Mouse (Mus musculus) left cerebral cortex, adult 8-10 months (tissue): Measurements from ENCODE around the gene Prdm10. TPM values are rescaled to one million over a fixed set of nuclear protein-coding genes. Genes with fewer than 3 reads are reported as not detected.

ENCODE experiments used
- DNase-seq, 2 experiments: peaks; one replicate each; pipeline ENCODE4 v3.0.0; 2022; ENCODE audit warnings: low spot score in 2 of 2
- total RNA-seq, 4 experiments: library from RNA; stranded (reverse); gene quantifications; 2 replicates each; pipeline ENCODE4 v1.2.4; 2022

Prdm10 gene
- total RNA-seq, 4 experiments from 2014 or later, result 16.5 to 20.0 (median 17.2) TPM

DNA sequence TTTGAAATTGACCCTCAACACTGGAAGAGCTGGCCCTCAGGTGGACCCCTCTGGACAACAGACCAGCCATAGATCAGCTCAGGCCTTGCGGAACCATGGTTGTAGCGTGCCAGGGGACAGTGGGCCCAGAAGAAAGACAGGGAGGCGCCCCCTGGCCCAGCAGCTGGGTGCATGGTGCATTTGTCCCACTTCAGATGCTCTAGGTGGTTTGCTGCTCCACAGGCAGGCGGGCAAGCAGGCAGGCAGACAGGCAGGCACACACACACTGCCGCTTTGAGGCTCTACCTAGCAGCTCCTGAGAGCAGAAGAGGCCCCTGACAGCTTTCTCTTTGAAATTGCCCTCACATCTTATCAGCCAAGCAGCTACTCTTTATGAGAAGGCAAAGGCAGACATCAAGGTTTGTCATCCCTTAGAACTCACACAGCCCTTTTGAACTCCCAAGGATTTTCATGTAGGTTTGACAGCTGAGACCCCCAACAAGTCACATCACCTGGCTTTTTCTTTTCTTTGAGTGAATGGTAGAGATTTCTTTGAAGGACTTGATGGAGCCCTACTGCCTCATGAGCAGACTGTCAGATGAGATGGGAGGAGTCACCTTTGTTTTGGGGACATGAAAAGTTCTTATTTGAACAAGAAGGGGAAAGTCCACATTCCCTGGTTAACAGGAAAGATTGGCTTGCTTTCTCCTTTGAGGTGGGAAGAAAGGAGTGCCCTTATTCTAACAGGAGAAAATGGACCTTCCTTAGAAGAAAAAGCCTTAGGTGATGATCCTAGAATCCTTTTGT, 21.4 kb downstream of the Prdm10 start:
- no peak for DNase-seq

- no peak for DNase-seq
Measured at GRCm38 (mm10) chr9:31304358-31304757, 24.0 kb downstream of the Prdm10 start.

- DNase-seq, result no peak
Measured at GRCm38 (mm10) chr9:31305117-31305516, 24.8 kb downstream of the Prdm10 start.

GRCm38 (mm10) chr9:31305807-31306206, 25.5 kb downstream of the Prdm10 start:
- no peak for DNase-seq

DNA sequence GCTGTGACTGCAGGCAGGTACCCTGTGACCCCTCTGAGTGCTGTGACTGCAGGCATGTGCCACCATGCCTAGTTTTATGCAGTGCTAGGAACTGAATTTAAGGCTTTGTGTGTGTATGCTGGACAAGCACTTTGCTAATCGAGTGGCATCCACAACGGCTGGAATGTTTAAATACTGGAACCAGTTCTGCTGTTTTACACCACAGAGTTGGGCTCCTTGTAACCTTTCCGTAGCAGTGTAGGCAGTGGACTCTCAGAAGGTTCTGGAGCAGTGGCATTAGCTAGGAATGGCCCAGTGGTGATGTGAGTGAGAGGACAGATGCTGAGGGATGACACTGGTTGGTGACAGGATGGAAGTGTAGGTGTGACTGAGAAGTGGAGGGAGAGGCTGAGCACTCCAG, 26.9 kb downstream of the Prdm10 start:
- no peak for DNase-seq

GRCm38 (mm10) chr9:31309041-31309440, 28.7 kb downstream of the Prdm10 start:
- DNase-seq, result no peak

DNA sequence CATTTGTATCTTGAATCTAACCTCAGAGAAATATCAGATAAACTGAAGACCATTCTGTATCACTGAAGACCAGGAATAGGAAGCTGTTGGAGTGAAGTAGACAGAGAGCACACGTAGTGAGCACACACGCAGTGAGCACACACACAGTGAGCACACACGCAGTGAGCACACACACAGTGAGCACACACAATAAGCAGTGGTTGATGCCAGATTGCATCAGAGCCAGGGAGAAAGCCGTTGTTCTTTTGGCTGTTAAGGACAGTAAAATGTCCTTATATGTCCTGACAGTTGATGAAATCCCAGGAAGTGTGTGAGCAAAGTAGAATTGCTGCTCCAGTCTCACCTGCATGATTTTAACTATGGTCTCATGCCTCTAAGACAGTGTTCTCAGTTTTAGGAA, 30.3 kb downstream of the Prdm10 start:
- DNase-seq, result no peak

- no peak for DNase-seq
Measured at GRCm38 (mm10) chr9:31313876-31314275, 33.5 kb downstream of the Prdm10 start.

- peak in 1 of 2 experiments; percentile 16 for DNase-seq
Measured at GRCm38 (mm10) chr9:31315983-31316382, 35.6 kb downstream of the Prdm10 start.

DNA sequence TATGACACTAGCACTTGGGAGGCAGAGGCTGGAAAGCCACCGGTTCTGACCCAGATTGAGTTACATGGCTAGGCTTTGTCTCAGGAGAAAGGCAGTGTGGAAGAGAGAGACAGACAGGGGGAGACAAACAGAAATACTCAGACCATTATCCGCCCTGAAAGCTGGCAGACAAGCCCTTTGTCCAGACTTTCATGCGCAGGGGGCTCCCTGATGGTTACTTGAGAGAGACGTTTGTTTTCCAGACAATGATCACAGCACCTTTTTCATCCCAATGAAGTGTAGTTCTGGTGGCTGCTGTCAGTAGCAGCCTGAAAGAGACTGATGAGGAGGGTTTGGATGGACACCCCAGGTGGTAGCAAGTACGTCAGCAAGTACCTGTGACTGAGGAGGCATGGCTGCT, 38.6 kb downstream of the Prdm10 start:
- no peak for DNase-seq

DNA sequence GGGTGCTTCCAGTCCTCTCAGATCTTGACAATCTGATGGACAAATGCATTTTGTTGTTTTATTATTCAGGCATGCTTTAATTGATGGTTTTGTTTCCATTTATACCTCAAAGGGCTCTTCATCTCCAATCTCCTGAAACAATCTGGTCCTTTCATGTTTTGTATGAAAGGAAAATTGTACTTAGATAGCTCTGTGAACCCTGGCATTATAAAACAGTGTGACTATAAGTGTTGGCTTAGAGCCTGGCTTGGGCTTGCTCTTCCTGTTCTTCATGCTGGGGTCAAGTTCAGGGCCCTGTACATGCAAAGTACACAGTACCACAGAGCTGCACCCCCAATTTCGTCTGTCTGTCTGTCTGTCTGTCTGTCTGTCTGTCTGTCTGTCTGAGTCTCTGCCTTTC, 40.4 kb downstream of the Prdm10 start:
- DNase-seq, result no peak

DNA sequence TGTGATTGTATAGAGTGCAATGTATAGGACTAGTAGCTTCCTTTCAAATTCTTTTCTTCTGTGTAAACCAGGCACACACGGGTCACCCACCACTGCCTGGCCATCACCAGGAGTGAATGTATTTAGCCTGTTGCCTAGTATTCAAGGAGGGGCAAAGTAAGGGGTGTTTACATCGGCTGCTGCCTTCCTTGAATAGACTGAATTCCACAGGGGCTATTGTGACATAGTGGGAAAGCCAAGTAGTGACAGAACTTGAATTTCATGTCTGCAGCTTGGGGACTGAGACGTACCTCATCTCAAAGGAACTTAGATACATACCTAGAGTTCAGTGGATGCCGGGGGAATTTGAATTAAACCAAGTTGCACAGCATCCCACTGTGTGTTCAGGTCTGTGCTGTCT, 41.2 kb downstream of the Prdm10 start:
- DNase-seq, result no peak

GRCm38 (mm10) chr9:31322090-31322489, 41.8 kb downstream of the Prdm10 start:
- DNase-seq, result no peak

DNA sequence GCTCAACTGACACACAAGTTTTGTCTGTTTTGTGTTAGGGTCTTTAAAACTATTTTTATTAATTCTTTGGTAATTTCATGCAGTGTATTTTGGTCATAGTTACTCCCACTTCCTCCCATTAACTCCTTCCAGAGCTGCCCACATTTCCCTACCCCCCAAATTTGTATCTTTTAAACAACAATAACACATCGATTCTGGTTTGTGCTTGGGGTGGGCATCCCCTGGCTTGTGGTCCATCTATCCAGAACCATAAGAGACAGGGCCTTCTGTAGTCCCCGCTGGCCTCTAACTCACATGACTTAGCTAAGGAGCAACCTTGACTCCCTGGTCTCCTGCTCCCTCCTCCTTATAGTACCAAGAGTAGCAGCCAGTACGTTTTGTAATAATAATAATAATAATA, 50.5 kb downstream of the Prdm10 start:
- DNase-seq, result no peak

GRCm38 (mm10) chr9:31331246-31331645, 50.9 kb downstream of the Prdm10 start:
- DNase-seq, result peak in 1 of 2 experiments; percentile 84

- no peak for DNase-seq
Measured at GRCm38 (mm10) chr9:31331906-31332305, 51.6 kb downstream of the Prdm10 start.

- no peak for DNase-seq
Measured at GRCm38 (mm10) chr9:31332826-31333225, 52.5 kb downstream of the Prdm10 start.

DNA sequence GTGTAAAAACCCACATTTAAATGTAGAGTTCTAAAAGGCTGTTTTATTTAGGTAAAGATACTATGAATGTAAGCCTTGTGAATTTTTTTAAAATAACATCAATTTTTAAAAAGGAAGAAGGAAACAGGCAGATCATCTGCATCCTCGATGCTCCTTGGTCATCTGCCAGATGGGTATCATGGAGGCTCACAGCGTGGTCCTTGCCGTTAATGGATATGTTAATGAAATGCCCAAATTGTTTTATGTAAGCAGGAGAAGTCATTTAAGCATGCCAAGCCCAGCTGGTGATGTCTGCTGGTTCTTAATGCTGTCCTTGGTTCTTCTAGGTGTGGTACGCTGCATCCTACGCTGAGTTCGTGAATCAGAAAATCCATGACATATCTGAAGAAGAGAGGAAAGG, 54.7 kb downstream of the Prdm10 start:
- DNase-seq, result no peak

- no peak for DNase-seq
Measured at GRCm38 (mm10) chr9:31344289-31344831, 64.0 kb downstream of the Prdm10 start.

- no peak for DNase-seq
Measured at GRCm38 (mm10) chr9:31346575-31347080, 66.3 kb downstream of the Prdm10 start.

GRCm38 (mm10) chr9:31348458-31348857, 68.1 kb downstream of the Prdm10 start:
- DNase-seq, result no peak

- peak; percentile 32 to 42 for DNase-seq
Measured at GRCm38 (mm10) chr9:31348915-31349314, 68.6 kb downstream of the Prdm10 start.

GRCm38 (mm10) chr9:31352716-31353115, 72.4 kb downstream of the Prdm10 start:
- no peak for DNase-seq
